Mouse (Mus musculus) erythroid progenitor cell, adult 5-6 weeks (primary cell): ENCODE measurements around the gene Elane. TPM values are rescaled to one million over a fixed set of nuclear protein-coding genes. Genes with fewer than 3 reads are reported as not detected.

Source experiments
- ATAC-seq: replicated peaks from 2 replicates; pipeline ENCODE4 v1.8.0; 2016; ENCODE audit warnings: moderate number of reproducible peaks, mild to moderate bottlenecking, moderate TSS enrichment, inconsistent platforms; ENCODE audit not compliant: poor library complexity, low FRiP score, severe bottlenecking
- total RNA-seq, 2 experiments: library from RNA; stranded (forward) in 1 of 2; stranded (reverse) in 1 of 2; fragments of 150-400 nt in 1 of 2; fragments of 186-747, 209-891 nt in 1 of 2; gene quantifications; 2 replicates each; pipeline versions ENCODE4 v1.2.3 to v1.2.4; 2015 to 2017; ENCODE audit warnings: low replicate concordance in 2 of 2

Elane gene
- total RNA-seq, 2 experiments from 2014 or later: 166 to 613 TPM

DNA sequence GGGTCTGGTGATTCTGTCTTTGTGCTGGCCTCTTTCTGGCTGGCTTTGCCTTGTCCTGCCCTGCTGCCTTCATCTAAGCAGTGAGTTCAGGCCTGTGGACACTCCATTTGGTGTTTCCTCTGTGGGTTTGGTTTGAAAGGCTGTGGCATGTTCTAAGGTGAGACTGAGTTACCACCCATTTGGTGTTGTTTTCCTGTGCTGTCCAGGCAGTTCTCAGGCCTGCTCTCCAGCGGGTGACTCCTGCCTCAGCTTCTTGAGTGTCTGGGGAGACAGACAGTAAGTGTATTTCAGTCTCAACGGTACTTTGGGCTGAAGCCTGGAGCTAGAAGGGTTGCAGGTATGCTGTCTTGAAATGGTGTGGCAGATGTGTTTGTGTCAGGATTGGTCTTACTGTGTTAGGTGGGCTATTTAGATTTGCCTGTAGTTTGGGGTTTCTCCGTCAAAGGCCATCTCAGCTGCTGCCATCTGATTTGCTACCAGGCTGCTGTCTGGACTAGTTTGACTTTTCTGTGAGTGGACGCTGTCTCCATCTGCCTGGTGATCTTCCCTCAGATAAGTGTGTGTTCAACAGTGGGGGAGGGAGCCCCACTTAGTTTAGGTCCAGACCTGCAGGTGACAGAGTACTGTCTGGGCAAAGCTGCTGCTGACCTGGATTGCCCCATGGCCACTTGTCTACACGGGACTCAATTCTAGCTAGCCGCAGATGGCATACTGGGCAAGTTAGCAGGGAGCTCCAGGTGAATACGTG is 29.2 kb upstream of the Elane start:
- no peak for ATAC-seq

DNA sequence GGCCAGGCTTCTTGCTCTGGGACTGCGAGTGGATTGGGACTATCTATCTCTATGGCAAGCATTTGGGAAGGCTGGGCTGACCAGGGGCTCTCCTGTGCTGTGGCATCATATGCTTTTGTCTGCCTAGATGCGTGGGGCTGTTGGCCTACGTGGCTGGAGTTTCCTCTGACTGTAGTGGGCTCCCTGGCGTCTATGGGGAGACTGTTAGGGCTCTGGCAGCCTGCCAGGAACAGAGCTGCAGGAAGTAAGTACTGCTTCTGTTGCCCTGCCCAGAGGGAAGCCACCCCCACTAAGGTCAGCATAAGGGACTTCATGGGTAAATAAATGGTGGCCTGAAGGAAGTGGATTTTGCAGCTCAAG is 28.6 kb upstream of the Elane start:
- ATAC-seq: no peak

GRCm38 (mm10) chr10:79857894-79858293 is 28.2 kb upstream of the Elane start:
- ATAC-seq: no peak

DNA sequence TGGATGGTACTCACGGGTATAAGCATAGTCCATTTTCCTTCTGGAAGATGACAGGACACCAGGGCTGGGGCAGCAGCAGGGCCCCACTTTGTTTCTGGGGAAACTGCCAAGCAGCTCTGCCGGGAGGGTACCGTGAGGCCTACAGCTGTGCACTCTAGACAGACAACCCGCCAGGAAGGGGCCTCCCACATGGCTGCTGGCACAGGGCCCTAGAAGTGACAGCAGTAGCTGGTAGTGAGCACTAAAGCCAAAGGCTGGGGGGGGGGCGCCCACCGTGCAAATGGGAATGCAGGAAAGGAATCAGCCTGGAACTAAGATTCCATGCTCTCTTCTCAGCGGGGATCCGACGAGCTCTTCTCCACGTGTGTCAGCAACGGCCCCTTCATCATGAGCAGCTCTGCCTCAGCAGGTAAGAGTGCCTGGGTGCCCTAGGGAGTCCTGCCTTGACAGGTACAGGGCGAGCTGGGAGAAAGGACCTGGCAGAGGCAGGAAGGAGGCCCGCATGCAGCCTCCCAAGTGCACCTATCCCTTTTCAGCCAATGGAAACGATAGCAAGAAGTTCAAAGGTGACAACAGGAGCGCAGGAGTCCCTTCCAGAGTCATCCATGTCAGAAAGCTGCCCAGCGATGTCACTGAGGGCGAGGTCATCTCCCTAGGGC is 27.5 kb upstream of the Elane start:
- ATAC-seq: no peak

- ATAC-seq: no peak
These were observed 26.9 kb upstream of the Elane start for GRCm38 (mm10) chr10:79859116-79859515.

GRCm38 (mm10) chr10:79860079-79860911 is 25.8 kb upstream of the Elane start:
- ATAC-seq: no peak

DNA sequence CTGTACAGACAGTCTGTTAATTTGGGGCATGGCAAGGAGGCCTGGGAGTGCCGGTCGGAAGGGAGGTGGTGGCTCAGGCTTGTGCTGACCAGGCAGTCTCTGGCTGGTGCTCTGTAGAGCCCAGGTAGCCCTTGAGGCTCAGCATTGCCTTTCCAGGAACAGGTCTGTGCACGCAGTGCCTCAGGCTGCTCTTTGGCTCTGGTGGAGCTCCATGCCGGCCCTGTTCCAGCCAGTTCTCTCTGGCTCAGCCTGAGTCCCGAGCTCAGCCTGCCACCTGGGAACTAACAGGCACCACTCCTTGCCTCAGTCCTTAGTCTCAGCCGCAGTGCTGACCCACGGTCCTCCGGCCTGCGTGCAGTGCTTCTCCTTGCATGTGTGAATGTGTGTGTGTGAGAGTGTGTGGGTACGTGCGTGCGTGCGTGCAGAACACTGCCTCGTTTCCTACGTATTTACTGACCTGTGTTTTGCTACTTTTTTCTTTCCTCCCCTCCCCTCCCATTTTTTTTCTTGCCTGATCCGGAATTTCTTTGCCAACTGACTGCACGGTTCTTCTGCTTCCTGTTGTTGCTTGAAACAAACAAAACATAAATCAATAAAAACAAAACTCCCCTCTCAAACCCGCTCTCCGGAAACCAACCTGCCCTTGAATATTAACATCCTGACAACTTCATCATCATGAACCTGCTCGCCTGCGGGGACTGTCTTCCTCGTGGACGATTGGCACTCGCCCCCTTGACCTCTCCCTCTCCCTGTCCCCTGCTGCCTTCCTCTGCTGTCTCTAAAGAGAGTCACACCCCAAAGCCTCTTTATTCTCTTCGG is 24.6 kb upstream of the Elane start:
- ATAC-seq: no peak

- no peak for ATAC-seq
These were observed 23.8 kb upstream of the Elane start for GRCm38 (mm10) chr10:79862049-79862788.

DNA sequence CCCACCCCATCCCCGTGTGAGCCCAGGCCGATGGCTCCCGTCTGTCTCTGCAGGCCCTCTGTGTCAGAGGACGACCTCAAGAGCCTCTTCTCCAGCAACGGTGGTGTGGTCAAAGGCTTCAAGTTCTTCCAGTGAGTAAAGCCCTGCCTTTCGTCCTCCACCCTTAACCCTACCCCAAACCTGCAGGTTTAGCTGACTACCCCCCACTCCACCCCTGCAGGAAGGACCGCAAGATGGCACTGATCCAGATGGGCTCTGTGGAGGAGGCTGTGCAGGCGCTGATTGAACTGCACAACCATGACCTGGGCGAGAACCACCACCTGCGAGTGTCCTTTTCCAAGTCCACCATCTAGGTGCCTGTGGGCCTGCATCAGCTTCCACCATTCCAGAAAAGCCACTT is 23.1 kb upstream of the Elane start:
- ATAC-seq: no peak

DNA sequence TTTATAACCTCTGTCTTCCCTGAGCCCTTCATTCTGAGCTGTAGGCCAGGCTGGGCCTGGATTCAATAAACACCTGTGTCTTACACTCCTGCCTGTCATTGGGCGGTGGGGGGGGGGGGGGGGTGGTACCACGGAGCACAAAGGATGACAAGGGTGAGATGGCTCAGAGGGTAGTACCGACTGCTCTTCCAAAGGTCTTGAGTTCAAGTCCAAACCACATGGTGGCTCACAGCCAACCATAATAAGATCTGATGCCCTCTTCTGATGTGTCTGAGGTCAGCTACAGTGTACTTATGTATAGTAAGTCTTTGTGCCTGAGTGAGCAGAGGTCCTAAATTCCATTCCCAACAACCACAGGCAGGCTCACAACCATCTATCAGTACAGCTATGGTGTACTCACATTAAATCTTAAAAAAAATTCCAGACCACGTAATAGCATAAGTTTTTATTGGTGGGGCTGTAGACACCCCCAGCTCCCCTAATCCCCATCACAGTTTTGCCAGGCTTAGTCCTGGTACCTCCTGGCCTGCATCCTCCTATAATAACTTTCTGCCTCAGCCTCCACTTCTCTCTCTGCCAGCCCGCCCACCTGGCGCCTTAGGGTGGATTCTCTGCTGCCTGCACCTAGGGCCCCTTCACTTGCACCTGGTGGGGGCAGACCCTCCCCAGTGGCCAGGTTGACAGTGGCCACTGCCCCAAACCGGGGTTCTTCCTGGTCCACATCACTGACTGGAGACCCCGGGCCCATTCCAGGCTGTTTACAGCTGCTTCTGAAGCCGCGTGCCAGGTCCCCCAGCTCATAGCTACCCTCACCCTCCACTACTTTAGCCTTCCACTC is 21.5 kb upstream of the Elane start:
- ATAC-seq: no peak

DNA sequence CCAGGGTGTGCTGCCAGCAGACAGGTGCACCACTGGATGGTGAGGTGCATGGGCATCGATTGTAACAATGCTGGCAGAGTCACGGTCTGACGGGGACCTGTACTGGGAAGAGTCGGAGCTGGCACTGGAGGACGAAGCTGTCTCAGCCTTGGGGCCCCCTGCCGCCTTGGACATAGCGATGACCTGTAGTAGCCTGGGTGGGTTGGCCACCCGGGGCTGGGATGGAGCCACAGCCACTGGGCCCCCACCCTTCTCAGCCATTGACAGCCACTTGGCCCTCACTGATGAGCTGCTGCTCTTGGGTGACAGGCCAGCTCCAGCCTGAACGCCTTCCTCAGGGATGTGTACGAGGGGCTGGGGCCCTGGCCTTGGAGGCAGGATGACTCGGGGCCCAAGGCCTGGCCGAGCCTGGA is 20.9 kb upstream of the Elane start:
- no peak for ATAC-seq

DNA sequence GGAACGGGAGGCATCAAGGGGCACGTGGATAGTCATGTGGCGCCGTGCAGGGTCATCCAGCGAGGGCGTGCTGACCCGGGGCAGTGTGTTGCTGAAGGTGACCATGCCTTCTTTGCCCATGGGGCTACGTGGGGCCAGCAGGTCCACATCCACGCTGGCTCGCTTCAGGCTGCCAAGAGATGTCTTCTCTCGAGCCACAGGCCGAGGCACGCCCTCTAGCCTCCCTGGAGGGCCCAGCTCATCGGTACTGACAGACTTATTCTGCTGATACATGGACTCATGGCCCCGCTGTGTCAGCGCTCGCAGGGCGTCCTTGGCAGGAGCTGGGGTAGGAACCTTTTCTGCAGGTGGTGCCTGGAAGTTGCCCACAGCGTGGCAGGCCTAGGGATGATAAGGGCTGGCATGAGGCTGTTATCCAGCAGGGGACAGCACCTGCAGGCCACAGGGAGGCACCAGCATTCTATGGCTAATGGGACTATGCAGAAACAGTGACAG is 20.2 kb upstream of the Elane start:
- 0 out of 2 replicates have a peak, but pooled peaks have one; percentile 28 for ATAC-seq

DNA sequence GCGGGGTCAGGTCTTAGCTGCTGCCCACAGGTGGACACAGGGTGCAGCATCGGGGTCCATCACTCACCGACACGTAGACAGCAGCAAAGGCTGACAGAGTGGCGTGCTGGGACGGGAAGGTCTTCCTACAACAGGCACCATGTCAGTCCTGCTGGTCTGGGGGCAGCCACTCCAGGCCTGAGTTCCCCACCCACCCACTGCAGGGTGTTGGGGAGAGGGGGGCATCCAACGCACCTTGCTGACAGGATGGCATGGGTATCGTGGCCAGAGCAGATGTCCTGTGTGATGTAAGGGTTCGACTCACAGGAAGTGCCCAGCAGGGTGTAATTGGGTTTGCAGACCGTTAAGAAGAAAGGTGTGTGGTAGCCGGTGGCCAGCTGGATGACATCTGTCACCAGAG is 19.4 kb upstream of the Elane start:
- no peak for ATAC-seq

GRCm38 (mm10) chr10:79871845-79872244 is 14.2 kb upstream of the Elane start:
- no peak for ATAC-seq

DNA sequence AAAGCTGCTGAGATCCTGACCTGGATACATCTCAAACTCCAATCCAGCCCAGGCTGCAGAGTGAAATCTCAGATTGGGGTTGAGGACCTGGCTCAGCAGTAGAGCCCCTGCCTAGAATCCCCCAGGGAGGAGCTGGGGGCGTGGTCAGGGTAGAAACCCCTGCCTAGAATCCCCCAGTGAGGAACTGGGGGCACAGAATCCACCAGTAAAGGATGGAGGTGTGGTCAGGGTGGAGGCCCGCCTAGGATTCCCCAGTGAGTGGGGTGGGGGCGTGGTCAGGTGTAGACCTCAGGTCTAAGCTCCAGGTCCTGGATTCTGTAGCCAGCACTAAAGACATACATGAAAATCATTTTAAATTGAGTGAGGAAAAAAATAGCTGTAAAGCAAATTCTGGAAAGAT is 13.2 kb upstream of the Elane start:
- no peak for ATAC-seq

DNA sequence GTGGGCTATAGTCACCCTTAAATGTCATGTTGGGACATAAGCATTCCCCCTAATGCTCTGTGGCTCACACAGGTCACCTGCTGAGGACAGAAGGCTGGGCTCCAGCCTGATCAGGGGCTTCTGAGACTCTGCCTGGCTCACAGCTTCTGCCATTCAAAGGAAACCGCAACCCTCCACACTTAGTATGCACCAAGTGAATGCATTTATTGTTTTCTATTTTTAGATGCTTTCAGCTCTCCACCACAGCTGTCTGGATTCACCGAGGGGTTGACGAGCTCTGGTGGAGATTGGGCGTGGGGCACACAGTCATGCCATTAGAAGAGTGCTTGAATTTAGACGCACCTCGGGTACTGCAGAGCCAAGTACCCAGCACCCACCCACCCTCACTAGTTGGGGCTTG is 12.7 kb upstream of the Elane start:
- no peak for ATAC-seq

DNA sequence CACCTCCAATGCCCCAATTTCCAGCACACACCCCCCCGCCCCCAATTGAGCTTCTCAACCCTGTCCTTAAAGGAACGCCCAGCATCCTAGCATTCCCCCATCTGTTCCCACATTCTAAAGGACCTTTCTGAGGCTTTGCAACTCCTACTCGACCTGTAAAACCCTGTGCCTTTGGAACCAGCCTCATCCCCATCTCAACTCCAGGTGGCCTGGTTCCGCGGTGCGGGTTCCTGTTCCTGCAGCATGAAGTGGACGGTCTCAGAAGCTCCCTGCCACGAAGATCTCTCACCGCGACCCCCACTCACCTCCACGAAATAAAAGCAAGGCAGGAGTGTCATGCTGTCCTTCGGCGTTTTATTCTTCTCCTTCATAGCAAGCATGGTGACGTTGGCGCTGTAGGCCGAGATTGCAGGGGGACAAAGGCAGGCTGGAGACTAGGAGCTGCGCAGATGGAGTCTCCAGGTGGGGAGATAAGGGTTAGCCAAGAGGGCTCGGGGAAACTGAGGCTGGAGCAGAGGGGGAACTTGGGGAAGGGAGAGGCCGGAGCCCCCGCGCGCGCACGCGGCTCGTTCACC is 12.2 kb upstream of the Elane start:
- no peak for ATAC-seq

DNA sequence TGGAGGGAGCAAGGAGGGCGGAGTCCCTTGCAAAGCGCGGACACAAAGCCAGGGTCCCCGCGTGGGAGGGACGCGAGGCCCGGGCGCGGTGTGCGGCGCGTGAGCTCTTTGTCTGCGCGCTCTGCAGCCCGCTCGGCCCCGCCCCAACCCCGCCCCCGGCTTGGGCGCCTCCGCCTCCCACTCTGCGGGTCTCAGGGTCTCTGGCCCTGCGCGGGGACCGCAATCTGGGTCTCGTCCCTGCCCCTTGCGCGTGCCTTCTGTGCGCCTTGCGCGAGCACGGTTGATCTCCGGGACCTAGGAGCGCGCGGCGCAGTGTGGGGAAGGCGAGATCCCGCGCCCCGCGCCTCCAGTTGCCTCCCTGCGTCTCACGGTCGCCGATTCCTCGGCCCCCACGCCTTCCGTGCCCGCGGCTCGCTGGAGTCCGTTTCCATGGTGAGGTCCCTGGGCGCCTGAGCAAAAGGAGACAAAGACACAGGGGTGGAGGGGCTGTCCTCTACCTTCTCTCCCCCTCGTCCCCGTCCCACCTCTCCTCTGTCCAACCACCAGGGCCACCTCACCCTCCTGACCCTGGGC is 11.7 kb upstream of the Elane start, which contains the start of the genes Prtn3 and Plppr3:
TSS of gene Prtn3 (plus strand) at position 187 of the 573 bp plus-strand sequence.
TSS of gene Plppr3 (minus strand) at position 345 of the 573 bp plus-strand sequence.
- no peak for ATAC-seq
